Mouse (Mus musculus) telencephalon, adult 2 months (tissue): Measurements from ENCODE around the gene Aup1.

Source experiments
- DNase-seq: peaks from one replicate; pipeline ENCODE4 v3.0.0-alpha.2; 2011; ENCODE audit warnings: low read depth, low spot score

The Aup1 gene

DNA sequence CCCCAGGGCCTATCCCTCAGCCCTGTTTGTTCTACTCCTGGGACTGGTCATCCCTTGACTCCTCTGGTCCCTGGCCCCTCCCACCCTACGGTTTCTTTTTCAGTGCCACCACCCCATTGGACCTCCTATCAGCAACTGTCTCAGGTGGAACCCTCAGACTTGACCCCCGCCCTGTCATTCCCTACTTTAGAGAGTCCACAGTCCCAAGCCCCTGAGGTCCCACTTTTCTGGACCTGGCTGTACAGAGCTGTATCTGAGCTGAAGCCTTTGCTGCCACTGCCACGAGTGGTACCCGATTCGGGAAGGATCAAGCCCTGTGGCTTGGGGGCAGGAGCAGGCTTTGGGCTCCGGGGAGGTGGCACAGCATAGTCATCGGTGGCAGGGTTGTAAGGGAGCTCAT is 23.2 kb upstream of the Aup1 start:
- no peak for DNase-seq

DNA sequence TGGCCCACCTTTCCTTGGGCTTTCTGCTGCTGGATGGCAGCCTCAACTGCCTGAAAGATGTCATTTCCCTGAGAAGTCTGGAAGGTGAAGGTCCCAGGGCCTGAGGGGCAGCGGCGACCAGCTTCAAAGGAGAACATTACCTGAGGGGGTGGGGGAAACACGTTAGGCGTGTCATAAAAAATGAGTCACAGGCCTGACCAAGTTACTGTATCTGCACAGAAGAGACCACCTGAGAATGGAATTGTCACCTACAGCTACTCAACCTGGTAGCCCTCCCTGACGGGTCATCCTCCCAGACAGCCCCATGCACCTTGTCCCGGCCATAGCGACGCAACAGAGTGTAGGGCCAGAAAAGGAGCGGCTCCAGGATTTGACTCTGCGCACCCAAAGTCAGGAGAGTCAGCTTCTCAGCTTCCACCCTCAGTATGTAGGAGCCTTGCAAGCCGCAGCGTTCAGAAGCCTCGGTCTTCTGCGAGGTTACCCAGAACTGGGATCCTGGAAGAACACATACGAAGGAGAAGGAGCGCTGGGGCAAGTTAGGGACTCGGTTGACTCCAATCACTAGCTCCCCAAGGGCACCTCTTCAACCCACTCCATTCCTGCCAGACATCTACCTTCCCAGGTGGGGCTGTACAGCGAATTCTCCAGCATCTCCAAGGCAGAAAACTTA is 22.3 kb upstream of the Aup1 start:
- no peak for DNase-seq

DNA sequence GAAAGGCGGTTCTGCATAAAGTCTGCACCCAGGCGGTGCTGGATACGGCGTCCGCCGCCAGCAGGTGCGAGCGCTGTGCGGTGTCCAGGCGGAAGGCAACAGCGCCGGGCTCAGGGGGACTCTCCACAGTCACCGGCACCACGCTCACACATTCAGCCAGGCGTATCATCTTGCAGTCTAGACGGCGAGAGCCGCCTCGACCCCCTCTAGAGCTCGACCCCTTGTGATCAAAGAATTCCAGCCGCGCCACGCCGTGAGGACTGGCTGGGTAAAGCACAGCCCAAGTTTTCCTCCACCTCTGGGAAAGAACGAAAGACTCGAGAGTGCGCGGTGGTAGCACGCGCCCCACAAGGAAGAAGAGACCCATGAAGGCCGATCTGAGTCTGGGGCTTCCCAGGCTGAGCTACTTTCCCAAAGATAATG is 21.5 kb upstream of the Aup1 start:
- no peak for DNase-seq

DNA sequence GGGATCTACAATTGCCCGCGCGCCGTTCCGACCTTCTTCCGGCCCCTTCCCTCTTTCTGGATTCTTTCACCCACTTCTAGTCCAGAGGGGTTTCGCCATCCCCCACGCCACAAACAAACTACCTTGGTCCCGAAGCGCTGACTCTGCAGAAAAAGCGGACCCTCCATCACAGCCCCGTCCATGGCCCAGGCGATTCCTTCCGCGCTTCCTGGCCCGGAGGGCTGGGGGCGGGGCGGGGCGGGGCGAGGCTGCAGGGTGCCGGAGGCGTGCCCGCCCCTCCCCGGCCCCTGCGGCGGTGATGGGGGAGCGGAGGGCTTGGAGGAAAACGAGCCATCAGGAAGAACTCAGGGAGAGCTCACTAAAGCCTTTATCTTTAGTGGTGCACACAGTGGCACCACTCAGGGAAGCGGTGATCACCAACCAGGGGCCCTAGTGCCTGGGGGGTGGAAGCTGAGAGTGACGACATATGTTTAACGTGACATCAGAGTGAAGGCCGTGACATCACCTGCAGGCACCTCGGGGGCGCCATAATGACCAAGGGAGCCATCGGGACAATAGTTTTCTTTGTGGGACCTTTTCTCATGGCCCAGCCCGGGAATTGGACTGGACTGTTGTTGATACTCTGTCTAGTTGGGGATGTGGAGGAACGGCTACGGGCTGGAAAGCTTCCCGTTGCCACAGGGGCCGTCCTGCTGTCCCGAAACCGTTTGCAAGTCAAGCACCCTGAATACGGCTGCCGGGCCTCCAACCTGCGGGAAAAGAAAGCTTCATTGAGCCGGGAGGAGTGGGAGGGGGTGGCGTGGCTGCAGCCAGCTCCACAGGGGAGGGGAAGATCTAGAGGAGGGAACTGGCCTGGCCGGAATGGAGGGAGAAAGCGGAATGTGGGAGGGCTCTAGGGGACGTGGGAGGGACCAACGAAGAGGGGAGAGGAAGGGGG is 20.8 kb upstream of the Aup1 start, which contains the start of the genes Dok1 and Loxl3:
Gene Dok1 (minus strand): TSS at position 223 of the 937 bp plus-strand sequence.
Gene Loxl3 (plus strand): TSS at position 925 of the 937 bp plus-strand sequence.
- DNase-seq: no peak

DNA sequence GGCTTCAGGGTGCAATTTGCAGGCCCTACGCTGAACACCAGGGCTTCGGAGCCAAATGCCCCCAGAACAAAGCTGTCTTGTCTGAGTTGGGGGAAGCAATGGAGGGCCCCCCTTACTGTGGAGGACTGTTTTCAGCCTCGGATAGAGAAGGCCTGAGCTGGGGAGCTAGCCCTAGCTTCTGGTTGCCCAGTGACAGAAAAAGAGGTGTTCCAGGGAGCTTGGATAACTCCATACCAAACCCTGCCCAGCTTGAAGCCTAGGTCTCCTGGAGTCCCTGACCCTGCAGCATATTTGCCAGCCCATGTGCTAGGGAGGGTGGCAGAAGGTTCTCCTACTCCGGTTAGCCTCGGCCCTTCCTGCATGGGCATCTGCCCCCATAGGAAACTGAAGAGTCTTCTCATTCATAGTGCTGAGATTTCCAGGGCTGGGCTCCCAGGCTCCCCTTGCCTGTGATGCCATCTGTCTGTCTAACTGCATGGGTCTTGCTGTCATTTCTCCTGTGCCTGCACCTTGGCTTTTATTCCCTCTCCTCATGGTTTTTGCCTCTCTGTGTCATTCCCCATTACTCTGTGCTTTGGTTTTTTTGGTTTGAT is 19.8 kb upstream of the Aup1 start:
- DNase-seq: no peak

DNA sequence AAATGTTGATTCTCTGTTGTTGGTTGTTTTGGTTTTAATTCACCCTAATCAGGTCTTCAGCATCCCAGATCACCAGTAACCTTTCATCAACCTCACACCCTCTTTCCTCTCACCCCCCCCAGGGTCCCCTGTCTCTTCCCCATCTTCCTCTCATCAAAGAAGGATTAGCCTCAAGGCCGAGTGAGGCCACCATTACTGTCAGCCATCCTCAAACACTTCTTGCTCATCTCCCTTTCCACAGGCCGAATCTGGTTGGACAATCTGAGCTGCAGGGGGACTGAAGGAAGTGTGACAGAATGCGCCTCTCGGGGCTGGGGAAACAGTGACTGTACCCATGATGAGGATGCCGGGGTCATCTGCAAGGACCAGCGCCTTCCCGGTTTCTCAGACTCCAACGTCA is 17.1 kb upstream of the Aup1 start:
- no peak for DNase-seq

DNA sequence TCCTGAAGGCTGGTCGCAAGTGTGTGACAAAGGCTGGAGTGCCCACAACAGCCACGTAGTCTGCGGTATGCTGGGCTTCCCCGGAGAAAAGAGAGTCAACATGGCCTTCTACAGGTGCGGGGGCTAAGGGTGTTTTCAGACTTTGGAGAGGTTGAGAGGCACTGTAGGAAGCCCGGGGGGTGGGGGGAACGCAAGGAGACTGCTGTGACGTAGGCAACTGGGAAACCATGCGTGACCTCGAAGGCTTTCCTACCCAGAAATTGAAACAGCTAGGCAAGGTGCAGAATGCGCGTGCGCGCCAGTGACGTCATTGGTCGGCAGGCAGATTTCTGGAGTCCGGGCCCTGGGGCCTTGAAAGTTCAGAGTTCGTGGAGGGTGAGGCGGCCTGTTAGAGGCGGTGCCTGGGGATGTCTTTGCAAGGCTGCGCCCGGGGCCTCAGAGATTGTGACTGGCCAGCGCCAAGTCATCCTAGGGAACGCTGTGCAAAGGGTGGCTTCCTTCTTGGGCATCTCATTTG is 15.8 kb upstream of the Aup1 start:
- no peak for DNase-seq

DNA sequence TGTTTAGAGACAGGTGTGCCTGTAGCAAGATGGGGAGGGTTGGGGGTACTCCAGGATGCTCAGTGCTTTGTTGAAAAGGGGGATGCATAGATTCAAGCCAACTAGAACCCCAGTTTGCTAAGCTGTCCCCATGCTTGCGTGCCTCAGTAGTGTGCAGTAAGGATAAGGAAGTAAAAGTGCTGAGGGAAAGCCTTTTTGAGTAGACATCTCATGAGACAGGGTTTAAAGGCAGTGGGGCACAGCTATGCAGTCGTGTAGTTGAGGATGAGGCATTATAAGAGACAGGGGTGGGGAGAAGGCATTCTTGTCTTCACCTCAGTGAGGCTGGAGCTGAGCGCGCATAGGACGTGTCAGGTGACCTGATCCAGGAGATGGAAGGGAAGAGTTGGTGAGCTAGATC is 13.7 kb upstream of the Aup1 start:
- no peak for DNase-seq

DNA sequence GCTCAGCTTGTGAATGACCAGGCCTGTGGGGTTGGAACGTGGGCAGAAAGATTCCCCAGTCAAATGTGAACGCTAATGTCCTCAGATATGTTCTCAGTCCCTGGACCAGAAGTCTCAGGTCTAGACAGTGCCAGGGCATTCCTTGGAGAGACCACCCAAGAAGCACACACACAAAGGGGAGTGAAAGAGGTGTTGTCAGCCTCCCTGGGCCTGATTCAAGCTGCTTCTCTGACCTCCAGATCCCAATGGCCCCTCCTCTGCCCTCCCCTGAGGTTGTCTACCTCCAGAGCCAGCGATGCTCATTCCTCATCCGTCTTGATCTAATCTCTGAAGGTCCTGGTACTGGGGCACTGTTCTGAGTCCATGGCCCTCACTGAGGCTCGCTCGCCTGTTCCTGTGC is 10.8 kb upstream of the Aup1 start:
- DNase-seq: no peak

DNA sequence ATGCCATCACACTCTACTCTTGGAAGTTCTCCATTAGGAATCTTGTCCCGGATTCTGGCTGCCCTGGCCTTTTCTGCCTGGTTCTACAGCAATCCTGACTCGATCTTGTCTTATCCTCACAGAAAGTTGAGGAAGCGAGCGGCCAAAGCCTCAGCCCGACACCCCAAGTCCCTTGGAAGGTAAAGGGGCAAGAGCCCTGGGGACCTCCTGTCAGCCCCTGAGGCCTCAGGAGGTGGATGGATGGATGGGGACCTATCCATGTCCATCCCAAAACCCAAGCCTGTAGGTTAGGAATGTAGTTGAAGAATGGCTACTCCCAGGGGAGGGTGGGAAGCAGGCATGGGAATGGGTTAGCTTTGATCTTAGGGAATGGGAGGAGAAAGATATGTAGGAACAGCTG is 10.3 kb upstream of the Aup1 start:
- DNase-seq: no peak

DNA sequence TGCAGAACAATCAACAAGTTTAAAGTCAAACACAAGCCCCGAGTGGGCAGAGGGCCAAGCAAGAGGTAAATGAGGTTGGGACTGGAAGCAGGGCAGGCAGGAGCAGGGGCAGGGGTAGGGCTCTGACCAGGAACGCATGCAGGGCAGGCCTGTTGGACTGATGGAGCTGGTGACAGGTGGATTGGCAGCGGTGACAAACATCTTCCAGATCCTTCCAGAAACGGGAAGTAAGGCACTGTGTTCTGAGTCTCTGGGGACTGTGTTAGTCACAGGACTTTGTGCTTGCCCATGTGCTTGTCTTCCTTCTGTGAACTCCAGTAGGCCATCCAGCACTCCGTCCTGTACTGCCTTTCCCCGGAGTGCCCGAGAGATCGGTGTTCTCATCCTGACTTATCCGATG is 9.6 kb upstream of the Aup1 start:
- DNase-seq: no peak

DNA sequence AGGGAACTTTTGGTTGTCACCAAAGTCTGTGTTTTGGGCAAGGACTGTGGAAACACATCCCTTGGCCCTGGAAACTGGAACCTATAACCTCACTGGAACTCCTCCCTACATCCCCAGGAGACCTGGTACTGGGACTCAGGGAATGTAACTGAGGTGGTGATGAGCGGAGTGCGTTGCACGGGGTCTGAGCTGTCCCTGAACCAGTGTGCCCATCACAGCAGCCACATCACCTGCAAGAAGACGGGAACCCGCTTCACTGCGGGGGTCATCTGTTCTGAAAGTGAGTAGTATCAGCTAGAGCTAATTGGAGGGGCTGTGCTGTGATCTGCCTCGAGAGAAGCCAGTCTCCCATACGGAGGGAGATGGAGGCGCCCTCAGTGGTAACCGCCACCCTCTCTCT is 5.0 kb upstream of the Aup1 start:
- DNase-seq: no peak

DNA sequence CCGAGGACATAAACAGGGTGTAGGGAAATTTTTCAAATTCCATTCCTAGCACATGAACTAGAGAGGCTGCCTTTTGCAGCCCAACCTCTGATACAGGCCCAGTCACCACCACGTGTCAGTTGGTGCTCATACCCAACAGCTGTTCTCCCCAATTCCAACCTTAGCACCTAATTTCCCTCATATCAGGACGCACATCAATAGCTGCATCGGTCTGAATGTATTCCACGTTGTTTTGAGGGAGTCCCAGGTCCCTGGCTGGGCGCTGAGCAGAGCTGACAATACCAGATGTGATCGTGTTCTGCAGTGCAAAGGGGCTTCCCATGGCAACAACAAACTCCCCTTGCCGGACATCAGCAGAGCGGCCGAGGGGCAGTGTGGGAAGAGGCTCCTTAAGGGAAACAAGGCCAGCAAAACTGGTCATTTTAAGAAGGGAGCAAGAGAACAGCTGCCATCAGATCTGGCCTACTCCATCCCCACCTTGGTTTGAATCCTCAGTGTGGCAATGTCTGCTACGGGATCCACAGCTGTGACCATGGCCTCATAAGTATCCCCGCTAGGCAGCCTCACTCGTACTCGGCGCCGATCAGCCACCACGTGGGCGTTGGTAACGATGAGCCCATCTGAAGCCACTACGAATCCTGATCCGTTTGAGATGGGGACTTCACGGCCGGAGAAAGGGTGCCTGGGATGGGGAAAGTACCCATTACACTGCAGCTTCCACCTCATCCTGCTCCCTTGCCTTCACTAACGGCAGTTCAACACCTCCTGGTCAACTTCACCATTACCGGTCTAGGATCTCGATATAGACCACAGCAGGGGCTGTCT is 973 bp upstream of the Aup1 start:
- DNase-seq: no peak

DNA sequence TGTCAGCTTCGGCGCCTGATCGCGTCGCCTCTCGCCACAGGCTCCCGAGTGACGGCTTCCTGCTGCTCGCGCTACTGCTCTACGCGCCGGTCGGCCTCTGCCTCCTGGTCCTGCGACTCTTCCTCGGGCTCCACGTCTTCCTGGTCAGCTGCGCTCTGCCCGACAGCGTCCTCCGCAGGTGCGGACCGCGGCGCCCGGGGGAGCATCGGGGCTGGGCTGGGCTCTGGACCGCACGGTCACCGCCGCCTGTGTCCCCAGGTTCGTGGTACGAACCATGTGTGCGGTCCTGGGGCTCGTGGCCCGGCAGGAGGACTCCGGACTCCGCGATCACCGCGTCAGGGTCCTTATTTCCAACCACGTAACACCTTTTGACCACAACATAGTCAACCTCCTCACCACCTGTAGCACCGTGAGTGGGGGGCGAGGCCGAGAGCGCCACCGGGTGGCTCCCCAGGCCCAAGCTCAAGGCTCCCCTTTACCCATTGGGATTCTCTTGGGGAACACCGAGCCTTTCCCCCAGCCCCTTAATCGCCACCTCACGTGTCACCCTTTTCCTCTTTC is 630 bp downstream of the Aup1 start, which contains the start of gene Htra2:
Gene Htra2 (minus strand): TSS at position 403 of the 561 bp plus-strand sequence.
- no peak for DNase-seq

DNA sequence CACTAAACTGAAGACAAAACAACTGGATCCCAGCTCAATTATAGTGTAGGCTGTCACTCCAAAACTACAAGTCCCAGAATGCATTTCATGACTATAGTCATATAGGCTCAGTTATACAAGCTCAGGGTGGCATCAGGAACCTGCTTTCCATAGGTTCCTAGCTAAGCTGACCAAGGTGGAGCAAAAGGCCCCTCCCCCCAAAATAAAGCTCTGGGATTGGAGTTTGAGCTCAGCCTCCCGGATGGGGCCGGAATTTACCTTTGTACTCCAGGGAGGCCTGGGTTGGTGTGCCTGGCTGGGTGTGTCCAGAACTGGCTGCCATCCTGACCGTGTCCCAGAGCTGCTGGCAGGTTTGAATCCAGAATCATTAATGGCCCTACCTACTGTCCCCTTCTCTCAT is 3.5 kb downstream of the Aup1 start, which contains the start of gene Dqx1:
Gene Dqx1 (plus strand): TSS at position 55 of the 400 bp plus-strand sequence.
- peak; percentile 35 for DNase-seq

DNA sequence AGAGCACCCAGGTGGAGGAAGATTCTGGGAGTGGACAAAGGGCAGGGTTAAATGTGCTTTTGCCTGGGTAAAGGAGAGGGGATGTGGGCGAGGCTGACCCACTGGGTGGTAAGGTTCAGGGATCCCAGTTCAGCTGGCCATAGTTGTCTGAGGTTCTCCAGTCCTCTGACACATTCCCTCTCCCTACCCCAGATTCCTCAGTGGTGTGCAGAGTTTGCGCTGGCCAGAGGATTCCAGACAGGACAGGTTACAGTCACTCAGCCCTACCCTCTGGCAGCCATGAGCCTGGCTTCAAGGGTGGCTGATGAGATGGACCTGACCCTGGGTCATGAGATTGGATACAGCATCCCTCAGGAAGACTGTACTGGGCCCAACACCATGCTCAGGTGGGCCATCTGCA is 4.4 kb downstream of the Aup1 start:
- DNase-seq: no peak

DNA sequence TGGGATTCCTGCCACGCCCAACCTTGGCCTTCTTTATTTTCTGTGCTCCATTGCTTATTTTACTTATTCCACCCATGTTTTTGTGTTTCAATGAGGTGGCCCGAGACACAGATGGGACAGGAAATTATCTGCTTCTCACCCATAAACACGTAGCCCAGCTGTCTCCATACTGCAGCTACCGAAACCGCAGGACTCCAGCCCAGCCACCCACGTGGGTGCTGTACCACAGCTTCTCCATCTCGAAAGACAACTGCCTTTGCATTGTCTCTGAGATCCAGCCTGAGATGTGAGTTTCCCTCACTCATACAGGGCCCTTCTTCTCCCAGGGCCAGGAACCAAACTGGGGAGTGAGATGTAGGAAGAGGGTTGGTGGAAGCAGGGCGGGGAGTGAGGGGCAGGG is 11.7 kb downstream of the Aup1 start:
- DNase-seq: no peak

DNA sequence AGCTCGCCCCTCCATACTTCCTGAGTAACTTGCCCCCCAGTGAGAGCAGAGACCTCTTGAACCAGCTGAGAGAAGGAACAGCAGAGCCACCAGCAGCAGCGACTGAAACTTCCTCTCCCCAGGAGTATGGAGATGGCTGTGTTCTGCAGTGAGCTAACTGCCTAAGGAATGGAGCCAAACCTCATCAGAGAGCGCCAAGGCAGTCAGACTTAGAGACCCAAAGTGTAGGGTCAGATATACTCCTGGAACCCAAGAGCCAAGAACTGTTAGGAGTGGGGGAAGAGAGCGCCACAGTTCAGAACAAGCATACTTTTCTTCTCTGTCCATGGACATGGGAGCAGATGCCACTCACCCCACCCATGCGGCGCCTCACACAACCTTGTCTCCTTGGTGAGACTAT is 12.1 kb downstream of the Aup1 start:
- DNase-seq: no peak

DNA sequence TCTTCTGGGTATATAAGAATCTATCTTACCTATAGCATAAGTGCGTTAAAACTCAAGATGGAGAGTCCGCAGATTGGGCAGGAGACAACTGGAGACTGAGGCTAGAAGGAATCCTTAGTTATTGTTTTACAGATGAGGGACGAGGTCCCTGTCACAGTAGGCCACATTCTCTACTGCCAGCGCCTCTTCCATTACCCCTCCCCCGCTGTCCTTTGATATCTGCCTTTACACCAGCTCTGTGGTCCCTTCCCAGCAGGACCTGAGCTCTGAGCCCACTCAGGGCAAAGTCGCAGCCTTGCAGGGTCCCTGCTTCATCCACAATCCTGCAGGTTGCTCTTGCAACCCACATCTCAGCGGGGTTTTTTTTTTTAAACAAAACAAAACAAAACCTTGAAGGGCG is 13.9 kb downstream of the Aup1 start:
- no peak for DNase-seq

DNA sequence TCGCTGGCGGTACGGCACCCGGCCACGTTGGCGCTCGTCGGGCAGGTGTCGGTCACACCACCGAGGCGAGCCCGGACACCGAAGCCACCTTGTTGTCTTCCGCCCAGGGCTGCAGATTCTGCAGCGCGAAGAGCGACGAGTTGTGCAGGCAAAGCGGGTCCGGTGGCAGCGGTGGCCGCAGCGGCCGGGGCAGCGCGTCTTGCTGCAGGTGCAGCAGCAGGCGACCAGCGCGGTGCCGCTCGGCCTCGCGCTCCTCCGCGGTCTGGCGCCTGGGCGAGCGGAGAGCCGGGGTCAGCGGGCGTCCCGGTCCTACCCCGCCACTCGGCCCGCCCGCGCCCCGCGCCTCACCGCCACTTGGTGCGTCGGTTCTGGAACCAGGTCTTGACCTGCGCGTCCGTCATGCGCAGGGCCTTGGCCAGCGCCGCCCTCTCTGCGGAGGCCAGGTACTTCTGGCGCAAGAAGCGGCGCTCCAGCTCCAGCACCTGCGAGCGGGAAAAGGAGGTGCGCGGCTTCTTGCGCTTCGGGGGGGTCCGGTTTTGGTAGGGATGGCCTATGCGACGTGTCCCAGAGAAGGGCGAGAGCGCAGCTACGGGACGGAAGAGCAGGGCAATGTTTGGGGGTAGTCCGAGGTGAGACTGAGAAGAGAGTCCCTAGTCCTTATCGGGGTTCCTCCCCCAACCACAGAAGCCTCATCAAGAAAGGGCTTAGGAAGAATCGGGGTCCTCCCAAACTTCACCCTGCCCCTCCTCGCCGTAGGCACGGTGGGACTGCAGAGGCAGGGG is 14.6 kb downstream of the Aup1 start:
- DNase-seq: no peak
